Mouse (Mus musculus) layer of hippocampus, adult 9-10 months (tissue): Measurements from ENCODE around the gene Lmnb2.

Experiments used
- DNase-seq: peaks from one replicate; pipeline ENCODE4 v3.0.0; 2022; ENCODE audit warnings: low spot score

Gene Lmnb2

GRCm38 (mm10) chr10:80929299-80930226 is 11.5 kb upstream of the Lmnb2 start, which contains the start of gene Gadd45b:
TSS of gene Gadd45b (plus strand) at chr10:80930073.
- peak; percentile 93 for DNase-seq

GRCm38 (mm10) chr10:80928586-80929298 is 10.7 kb upstream of the Lmnb2 start:
- DNase-seq = peak; percentile 79

GRCm38 (mm10) chr10:80925472-80925871 is 7.4 kb upstream of the Lmnb2 start:
- DNase-seq = no peak

GRCm38 (mm10) chr10:80921923-80922322 is 3.9 kb upstream of the Lmnb2 start:
- DNase-seq = no peak

- no peak for DNase-seq
Measured at GRCm38 (mm10) chr10:80917336-80917778, 688 bp downstream of the Lmnb2 start.

- no peak for DNase-seq
Measured at GRCm38 (mm10) chr10:80915736-80916135, 2.3 kb downstream of the Lmnb2 start.

GRCm38 (mm10) chr10:80915260-80915659 is 2.8 kb downstream of the Lmnb2 start:
- no peak for DNase-seq

GRCm38 (mm10) chr10:80914253-80914656 is 3.8 kb downstream of the Lmnb2 start:
- DNase-seq = no peak

- DNase-seq = no peak
Measured at GRCm38 (mm10) chr10:80913364-80914011, 4.6 kb downstream of the Lmnb2 start.

- DNase-seq = no peak
Measured at GRCm38 (mm10) chr10:80911891-80912290, 6.2 kb downstream of the Lmnb2 start.

GRCm38 (mm10) chr10:80911354-80911753 is 6.7 kb downstream of the Lmnb2 start:
- no peak for DNase-seq

- no peak for DNase-seq
Measured at GRCm38 (mm10) chr10:80909375-80910162, 8.5 kb downstream of the Lmnb2 start.

- no peak for DNase-seq
Measured at GRCm38 (mm10) chr10:80904709-80905108, 13.3 kb downstream of the Lmnb2 start.

- no peak for DNase-seq
Measured at GRCm38 (mm10) chr10:80904004-80904693, 13.9 kb downstream of the Lmnb2 start.

- DNase-seq = no peak
Measured at GRCm38 (mm10) chr10:80903282-80903681, 14.8 kb downstream of the Lmnb2 start.

- no peak for DNase-seq
Measured at GRCm38 (mm10) chr10:80902273-80902940, 15.6 kb downstream of the Lmnb2 start.

GRCm38 (mm10) chr10:80901409-80902272 is 16.4 kb downstream of the Lmnb2 start:
- no peak for DNase-seq

- peak; percentile 98 for DNase-seq
Measured at GRCm38 (mm10) chr10:80900318-80901247, 17.5 kb downstream of the Lmnb2 start, which contains the start of gene Timm13. TSS of gene Timm13 (minus strand) at chr10:80900969.
